Mouse (Mus musculus) hindlimb bud, embryonic 11.5 days (tissue): ENCODE results near the gene Olfr1484.
"Not testable (repeated sequence)": the region's sequence is repeated elsewhere in the genome, so short reads cannot be mapped to it uniquely, and the experiment has no call there.

ENCODE experiments used
- DNase-seq: peaks from one replicate; pipeline ENCODE4 v3.0.0-alpha.2; 2012; ENCODE audit warnings: low read depth, low spot score; ENCODE audit errors: extremely low spot score

Olfr1484 gene

GRCm38 (mm10) chr19:13583211-13583610 lies at the start of gene Olfr1484:
Gene Olfr1484, plus strand, starts transcription at chr19:13583511.
- no peak for DNase-seq

DNA sequence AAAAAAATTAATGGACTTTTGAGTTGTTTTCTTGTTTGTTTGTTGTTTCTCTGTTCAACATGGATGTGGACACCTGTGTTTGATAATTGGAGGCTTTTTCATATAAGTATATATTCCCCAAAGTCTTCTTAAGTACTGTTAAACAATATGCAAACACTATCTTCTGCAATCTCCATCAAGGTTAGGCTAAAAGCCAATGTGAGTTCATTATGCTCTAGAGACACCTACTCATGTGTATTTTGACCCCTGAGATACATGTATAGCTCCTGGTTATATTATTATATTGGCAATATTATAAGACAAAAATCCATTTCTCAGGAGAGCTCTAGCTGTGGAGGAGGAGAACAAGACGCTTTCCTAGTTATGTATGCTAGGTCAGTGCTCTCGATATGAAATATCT lies 33.8 kb downstream of the Olfr1484 start, which contains the start of gene Olfr1487:
TSS of gene Olfr1487 (plus strand) at position 301 of the 400 bp plus-strand sequence.
- not testable (repeated sequence) for DNase-seq

DNA sequence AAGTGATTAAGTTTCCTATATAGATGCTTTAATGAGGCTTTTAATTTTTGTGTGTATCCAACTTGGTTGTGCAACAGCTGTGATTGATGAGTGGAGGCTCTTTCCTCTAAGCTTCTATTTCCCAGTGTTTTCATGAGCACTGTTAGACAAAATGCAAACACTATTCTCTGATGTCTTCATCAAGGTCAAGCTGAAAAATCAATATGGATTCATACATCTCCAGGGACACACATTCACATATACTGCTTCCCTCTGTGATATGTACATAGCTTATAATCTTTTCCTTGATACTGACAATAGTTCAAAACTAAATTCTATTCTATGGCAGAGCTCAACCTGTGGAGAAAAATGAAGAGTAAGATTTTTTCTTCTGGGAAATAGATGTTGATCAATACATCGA lies 48.0 kb downstream of the Olfr1484 start, which contains the start of gene Olfr1489:
TSS of gene Olfr1489 (plus strand) at position 301 of the 400 bp plus-strand sequence.
- no peak for DNase-seq
